Mouse (Mus musculus) lung, postnatal 0 days (tissue): ENCODE measurements at regions not wholly inside any gene's neighbourhood (a gene's known extent, or its start where the extent isn't known, plus 50 kb on each side); places are given as distances from the start of the nearest gene placed in this dataset.

Experiments used
- CTCF ChIP-seq: IDR thresholded peaks from 2 replicates; pipeline ENCODE4 v1.5.1; 2016; ENCODE audit warnings: antibody characterized with exemption, mild to moderate bottlenecking
- EP300 ChIP-seq: IDR thresholded peaks from 2 replicates; pipeline ENCODE4 v1.6.1; 2016; ENCODE audit warnings: antibody characterized with exemption, mild to moderate bottlenecking, control low read depth

- TF ChIP-seq EP300 = no peak
- TF ChIP-seq CTCF = no peak
Observed at GRCm38 (mm10) chr2:106454310-106454974, 238.6 kb upstream of the Mpped2 start.
